Mouse (Mus musculus) stomach, embryonic 16.5 days (tissue): ENCODE results near the gene Mturn. TPM values are rescaled to one million over a fixed set of nuclear protein-coding genes. Genes with fewer than 3 reads are reported as not detected.

Experiments used
- ATAC-seq: fragments of 200-750 bp; cut with Nextera tagmentation; 2 replicates; pipeline ENCODE4 v1.8.0; 2017; ENCODE audit warnings: moderate number of reproducible peaks, moderate TSS enrichment; ENCODE audit not compliant: insufficient read depth, low FRiP score
- H3K27ac ChIP-seq: fragments of 300-500 bp; sonication (generic); 2 replicates; pipeline ENCODE4 v1.5.1; 2014; ENCODE audit warnings: low read length
- H3K27me3 ChIP-seq: fragments of 300-500 bp; sonication (generic); 2 replicates; pipeline ENCODE4 v1.6.1; 2014; ENCODE audit warnings: low read length, control low read depth, mixed read lengths; ENCODE audit not compliant: control insufficient read depth, insufficient read depth
- H3K36me3 ChIP-seq: fragments of 300-500 bp; sonication (generic); 2 replicates; pipeline ENCODE4 v1.6.1; 2014; ENCODE audit warnings: low read length; ENCODE audit not compliant: control insufficient read depth, insufficient read depth
- H3K4me1 ChIP-seq: fragments of 300-500 bp; sonication (generic); 2 replicates; pipeline ENCODE4 v1.6.1; 2014; ENCODE audit warnings: low read length, control low read depth, mixed read lengths; ENCODE audit not compliant: control insufficient read depth, insufficient read depth
- H3K4me2 ChIP-seq: fragments of 300-500 bp; sonication (generic); 2 replicates; pipeline ENCODE4 v1.6.1; 2014; ENCODE audit warnings: low read depth, low read length, mixed read lengths
- H3K4me3 ChIP-seq: fragments of 300-500 bp; sonication (generic); replicated peaks from 2 replicates; pipeline ENCODE4 v1.5.1; 2014; ENCODE audit warnings: mild to moderate bottlenecking, low read length
- H3K9ac ChIP-seq: fragments of 300-500 bp; sonication (generic); 2 replicates; pipeline ENCODE4 v1.6.1; 2014; ENCODE audit warnings: low read length
- H3K9me3 ChIP-seq: fragments of 300-500 bp; sonication (generic); replicated peaks from 2 replicates; pipeline ENCODE4 v1.6.1; 2016; ENCODE audit warnings: low read length, control low read depth; ENCODE audit not compliant: control insufficient read depth
- WGBS: fragments of 180-500 bp; shearing (Covaris S2); extraction: QIAGEN DNeasy Blood & Tissue Kit; methylation state at CpG from one replicate; pipeline ENCODE4 v1.1.7; 2014; 5-methylcytosine and 5-hydroxymethylcytosine counted together
- polyA plus RNA-seq: library from polyadenylated mRNA; unstranded; fragments of >200 nt; fragmentation: Nextera tagmentation; extraction: Ambion mirVana; gene quantifications from 2 replicates; pipeline ENCODE4 v1.2.1, GENCODE M21; 2015

Gene Mturn
- polyA plus RNA-seq, 1 experiment from 2014 or later = 9.5 TPM

DNA sequence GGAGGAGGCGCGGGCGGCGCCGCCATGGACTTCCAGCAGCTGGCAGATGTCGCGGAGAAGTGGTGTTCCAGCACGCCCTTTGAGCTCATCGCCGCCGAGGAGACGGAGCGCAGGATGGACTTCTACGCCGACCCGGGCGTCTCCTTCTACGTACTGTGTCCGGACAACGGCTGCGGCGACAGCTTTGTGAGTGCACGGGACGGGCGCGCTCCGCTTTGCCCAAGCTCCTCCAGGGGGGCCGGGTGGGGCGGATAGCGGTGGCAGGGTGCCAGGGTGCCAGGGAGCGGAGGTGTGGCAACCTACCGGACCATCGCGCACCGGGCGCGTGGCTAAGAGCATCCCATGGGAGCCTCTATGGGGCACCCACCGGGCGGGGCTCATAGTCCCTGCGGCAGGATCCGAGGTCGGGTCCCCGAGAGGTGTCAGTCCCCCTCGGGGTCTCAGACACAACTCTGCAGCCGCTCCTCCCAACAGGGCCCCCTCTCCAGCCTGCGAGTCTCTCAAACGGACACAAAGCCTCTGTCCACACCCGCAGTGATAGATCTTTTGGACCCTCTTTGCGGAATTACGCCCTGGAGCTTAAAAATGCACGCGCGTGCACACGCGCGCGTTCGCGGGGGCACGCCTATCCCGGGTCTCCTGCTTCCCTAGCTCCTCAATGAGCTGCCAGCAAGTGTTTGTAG, 463 bp downstream of the Mturn start:
- Histone ChIP-seq H3K27me3 (peaks cover 20% of the 10 kb centered on the region), H3K4me2 (peak overlapping the region; percentile 95), H3K4me1 (peaks cover 9% of the 10 kb centered on the region), H3K27ac (peak overlapping the region; percentile 64), H3K36me3 (no peaks in the 10 kb centered on the region), H3K9ac (peak overlapping the region; percentile 80), H3K4me3 (peak overlapping the region; percentile 80), H3K9me3 (no peaks in the 10 kb centered on the region)
- WGBS = under 1% methylated on average over 61 of the region's 61 CpGs
- peak; percentile 70 for ATAC-seq

DNA sequence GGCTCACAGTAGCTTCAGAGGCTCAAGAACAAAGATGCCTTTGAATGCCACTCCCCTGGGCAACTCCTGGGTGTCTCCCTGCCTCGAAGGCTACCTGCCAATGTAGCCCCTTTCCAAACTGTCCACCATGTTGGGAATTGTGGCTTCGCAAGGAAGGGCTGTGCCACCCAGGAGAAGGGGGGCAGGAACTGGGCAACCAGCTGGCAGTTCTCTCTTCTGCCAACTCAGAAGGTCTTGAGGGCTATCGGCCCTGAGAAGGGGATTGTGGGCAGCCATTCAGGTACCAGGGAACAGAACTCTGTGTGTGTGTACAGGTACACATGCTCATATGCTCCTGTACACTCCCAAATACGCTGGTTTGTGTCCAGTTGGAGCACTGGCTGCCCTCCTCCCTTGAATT, 2.7 kb downstream of the Mturn start:
- Histone ChIP-seq H3K4me3 (no peak overlapping the region), H3K9ac (no peak overlapping the region), H3K9me3 (no peaks in the 10 kb centered on the region), H3K27ac (no peak overlapping the region), H3K27me3 (peaks cover 20% of the 10 kb centered on the region), H3K36me3 (no peaks in the 10 kb centered on the region), H3K4me2 (no peak overlapping the region), H3K4me1 (peaks cover 9% of the 10 kb centered on the region)
- no peak for ATAC-seq
- 79% methylated on average over 4 of the region's 4 CpGs for WGBS

DNA sequence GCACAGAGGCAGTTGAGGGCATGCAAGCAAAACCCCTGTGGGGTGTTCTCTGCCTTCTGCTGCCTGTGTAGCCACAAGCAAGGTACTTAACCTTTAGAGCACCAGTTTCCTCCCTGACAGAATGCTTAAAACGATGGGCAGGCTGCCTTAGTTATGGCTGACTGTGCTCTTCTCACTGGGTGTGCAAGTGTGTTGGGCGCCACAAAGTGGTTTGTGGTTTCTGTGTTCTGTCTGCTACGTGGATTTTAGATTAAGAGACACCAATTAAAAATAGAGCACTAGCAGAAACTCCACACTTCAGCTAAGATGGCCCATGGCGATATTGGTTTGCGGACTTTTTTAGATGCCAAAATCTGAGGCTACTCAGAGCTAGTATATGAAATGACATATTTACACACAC, 3.7 kb downstream of the Mturn start:
- Histone ChIP-seq H3K36me3 (no peaks in the 10 kb centered on the region), H3K4me2 (no peak overlapping the region), H3K4me1 (peaks cover 9% of the 10 kb centered on the region), H3K9me3 (no peaks in the 10 kb centered on the region), H3K27ac (no peak overlapping the region), H3K9ac (no peak overlapping the region), H3K27me3 (peaks cover 13% of the 10 kb centered on the region), H3K4me3 (no peak overlapping the region)
- ATAC-seq = no peak
- WGBS = 83% methylated on average over 5 of the region's 5 CpGs

DNA sequence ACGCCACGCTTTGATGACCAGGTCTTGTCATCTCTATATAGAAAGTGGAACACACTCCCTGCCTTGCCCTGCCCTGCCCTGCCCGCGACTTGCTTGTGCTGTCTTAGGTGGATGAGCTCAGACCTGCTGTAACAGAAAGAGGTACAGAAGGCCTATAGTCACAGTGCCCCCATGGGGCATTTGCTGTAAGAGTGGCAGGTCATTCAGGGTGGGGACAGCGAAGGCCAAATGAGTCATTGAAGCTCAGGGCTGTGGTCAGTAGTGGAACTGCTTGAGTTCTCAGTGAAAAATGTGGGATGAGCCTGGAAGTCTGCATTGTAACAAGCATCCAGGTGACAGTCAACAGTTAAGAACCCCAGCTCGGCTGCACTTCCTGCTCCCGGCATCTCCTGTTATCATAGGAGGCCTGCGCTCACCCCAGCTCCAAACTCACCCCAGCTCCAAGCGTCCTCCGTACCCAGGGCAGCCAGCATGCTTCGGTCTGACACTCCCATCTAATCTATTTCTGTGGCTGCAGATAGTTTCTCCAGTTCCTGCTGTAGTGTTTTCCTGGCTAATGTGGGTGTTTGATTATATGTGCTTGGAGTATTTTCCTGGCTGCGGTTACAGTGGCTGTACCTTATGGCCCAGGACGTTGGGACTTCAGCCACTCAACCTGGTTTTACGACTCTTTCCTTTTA, 4.4 kb downstream of the Mturn start:
- Histone ChIP-seq H3K27ac (no peak overlapping the region), H3K4me3 (no peak overlapping the region), H3K36me3 (no peaks in the 10 kb centered on the region), H3K27me3 (peaks cover 13% of the 10 kb centered on the region), H3K4me2 (no peak overlapping the region), H3K9ac (no peak overlapping the region), H3K9me3 (no peaks in the 10 kb centered on the region), H3K4me1 (peaks cover 7% of the 10 kb centered on the region)
- no peak for ATAC-seq
- WGBS = 65% methylated on average over 14 of the region's 14 CpGs

DNA sequence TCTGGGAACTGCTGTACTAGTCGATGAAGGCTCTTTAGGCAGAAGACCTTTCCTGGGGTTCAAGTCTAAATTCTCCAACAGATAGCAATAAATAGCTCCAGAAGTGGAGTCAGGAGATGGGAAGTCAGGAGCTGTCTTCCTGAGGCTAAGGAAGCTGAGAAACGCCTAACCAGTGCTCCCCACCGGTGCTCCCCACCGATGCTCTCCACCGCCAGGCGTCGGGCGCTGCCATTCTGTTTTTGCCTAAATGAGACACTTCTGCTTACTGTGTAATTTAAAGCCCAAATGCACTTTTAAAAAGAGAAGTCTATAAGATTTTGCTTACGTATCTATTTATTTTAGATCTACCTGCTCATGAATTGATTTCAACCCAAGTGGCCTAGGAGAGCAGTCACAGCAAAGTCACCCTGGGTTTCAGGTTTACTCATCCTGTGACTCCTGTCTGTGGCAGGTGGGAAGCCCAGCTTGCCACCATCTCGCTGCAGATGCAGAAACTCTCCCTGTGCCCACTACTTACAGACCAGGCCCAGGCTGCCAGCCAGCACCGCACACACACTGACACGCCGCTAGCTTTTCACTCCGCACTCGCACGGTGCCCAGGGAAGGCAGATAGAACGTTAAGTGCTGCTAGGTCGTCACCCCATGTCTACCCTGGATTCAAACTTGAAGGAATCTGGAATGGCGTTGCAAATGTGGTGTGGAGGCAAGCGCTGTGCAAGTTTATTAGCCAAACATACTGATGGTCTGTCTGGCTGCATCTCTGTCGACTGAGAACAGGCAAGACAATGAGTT, 5.7 kb downstream of the Mturn start:
- no peak overlapping the region for H3K4me3 ChIP-seq
- H3K4me1 ChIP-seq = peaks cover 5% of the 10 kb centered on the region; the same call in 1 of the 2 replicates
- no peaks in the 10 kb centered on the region for H3K36me3 ChIP-seq
- no peak overlapping the region for H3K9ac ChIP-seq
- no peak overlapping the region for H3K4me2 ChIP-seq
- no peak for ATAC-seq
- no peak overlapping the region for H3K27ac ChIP-seq
- H3K9me3 ChIP-seq = no peaks in the 10 kb centered on the region
- 87% methylated on average over 21 of the region's 21 CpGs for WGBS
- peaks cover 13% of the 10 kb centered on the region for H3K27me3 ChIP-seq

DNA sequence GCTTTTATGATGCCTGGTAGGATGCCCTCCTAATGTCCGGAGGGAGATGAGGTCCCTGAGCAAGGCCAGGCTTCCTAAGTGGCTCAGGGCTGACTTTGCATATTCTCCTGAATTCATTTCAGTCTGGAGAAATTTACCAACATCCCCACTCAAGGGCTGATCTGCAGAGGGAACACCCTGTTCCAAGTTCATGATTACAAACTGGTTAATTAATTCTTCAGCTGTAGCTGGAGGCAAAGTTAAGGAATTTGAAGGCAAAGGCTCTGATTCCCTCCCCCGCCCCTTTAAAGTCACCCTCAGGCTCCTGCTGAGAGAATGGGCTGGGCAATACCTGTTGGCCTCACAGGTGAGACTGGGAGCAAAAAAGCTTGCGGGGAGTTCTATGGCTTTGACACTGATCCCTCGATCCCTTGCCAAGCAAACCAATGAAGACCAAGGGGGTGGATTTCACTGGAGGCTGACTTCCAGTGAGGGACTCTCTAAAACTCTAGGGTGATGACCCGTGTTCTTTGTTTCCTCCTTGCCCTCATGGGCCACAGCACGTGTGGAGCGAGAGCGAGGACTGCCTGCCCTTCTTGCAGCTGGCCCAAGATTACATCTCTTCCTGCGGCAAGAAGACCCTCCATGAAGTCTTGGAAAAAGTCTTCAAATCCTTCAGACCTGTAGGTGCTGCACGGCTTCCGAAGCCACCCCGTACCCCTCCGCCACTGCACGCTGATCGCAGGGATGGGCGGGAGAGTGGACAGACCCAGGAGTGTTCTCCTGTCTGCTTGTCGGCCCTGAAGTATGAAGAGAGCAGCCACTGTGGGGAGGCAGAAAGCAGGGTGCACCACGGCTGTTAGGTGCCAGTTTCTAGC, 7.3 kb downstream of the Mturn start:
- no peak for ATAC-seq
- 0 out of 2 replicates have a peak, but pooled peaks cover 3% of the 10 kb centered on the region for H3K27me3 ChIP-seq
- no peak overlapping the region for H3K27ac ChIP-seq
- WGBS = 76% methylated on average over 18 of the region's 18 CpGs
- no peaks in the 10 kb centered on the region for H3K36me3 ChIP-seq
- no peak overlapping the region for H3K4me2 ChIP-seq
- H3K4me3 ChIP-seq = no peak overlapping the region
- no peaks in the 10 kb centered on the region for H3K4me1 ChIP-seq
- H3K9ac ChIP-seq = no peak overlapping the region
- no peaks in the 10 kb centered on the region for H3K9me3 ChIP-seq

DNA sequence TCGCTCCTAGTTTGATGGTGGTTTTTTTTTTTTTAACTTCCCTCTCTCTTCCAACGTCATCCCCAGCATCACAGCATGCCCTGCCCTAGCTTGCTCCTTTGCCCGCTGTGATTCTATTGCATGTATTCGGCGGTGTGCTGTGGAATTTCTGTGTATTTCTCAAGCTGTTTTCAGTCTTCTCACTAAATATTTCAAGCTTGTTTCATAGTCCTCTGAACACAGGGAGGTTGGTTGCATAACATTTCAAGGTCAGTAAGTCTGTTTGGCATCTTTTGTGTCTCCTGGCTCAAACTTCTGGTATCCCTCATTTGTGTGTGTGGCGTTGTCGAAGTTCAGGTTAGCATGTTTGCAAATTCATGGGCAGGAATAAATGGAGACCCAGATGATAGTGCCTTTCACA, 8.3 kb downstream of the Mturn start:
- 88% methylated on average over 7 of the region's 7 CpGs for WGBS
- Histone ChIP-seq H3K9me3 (no peaks in the 10 kb centered on the region), H3K27ac (no peak overlapping the region), H3K9ac (no peak overlapping the region), H3K36me3 (no peaks in the 10 kb centered on the region), H3K4me2 (no peak overlapping the region), H3K27me3 (no peaks in the 10 kb centered on the region), H3K4me1 (no peaks in the 10 kb centered on the region), H3K4me3 (no peak overlapping the region)
- ATAC-seq = no peak

DNA sequence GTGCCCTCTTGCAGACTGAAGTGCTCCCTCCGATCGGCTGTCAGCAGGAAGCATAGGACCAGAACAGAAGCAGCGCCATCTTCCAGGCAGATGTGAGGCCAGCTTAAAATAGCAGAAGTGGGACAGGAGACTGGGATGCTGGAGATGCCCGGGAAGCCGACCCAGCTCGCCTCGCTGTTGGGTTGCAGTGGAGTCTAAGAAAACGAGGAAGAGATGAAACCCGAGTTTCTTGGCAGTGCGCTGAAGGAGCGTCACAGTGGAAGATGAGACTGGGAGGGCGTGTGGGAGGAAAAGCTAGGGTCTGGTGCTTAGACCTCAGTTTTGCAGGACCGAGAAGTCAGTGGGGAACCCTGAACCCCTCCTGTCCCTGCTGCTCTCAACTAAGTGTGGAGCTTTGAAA, 9.4 kb downstream of the Mturn start:
- no peaks in the 10 kb centered on the region for H3K36me3 ChIP-seq
- H3K4me1 ChIP-seq = no peaks in the 10 kb centered on the region
- H3K9me3 ChIP-seq = no peaks in the 10 kb centered on the region
- H3K4me3 ChIP-seq = no peak overlapping the region
- no peak overlapping the region for H3K9ac ChIP-seq
- no peaks in the 10 kb centered on the region for H3K27me3 ChIP-seq
- 82% methylated on average over 13 of the region's 13 CpGs for WGBS
- no peak overlapping the region for H3K27ac ChIP-seq
- no peak for ATAC-seq
- H3K4me2 ChIP-seq = no peak overlapping the region
